Mouse (Mus musculus) lung, postnatal 0 days (tissue): ENCODE measurements around the gene Strip1.
A peak's percentile ranks its signal among the peaks of the same experiment; 100 is the strongest.

Source experiments
- CTCF ChIP-seq: IDR thresholded peaks from 2 replicates; pipeline ENCODE4 v1.5.1; 2016; ENCODE audit warnings: antibody characterized with exemption, mild to moderate bottlenecking
- EP300 ChIP-seq: IDR thresholded peaks from 2 replicates; pipeline ENCODE4 v1.6.1; 2016; ENCODE audit warnings: antibody characterized with exemption, mild to moderate bottlenecking, control low read depth

GRCm38 (mm10) chr3:107605304-107605703 is 26.2 kb downstream of the Strip1 start:
- peak; percentile 89 for TF ChIP-seq CTCF
- no peak for TF ChIP-seq EP300
